Mouse (Mus musculus) liver, postnatal 0 days (tissue): Measurements from ENCODE around the gene Gm8693.
"Not testable (repeated sequence)": the region's sequence is repeated elsewhere in the genome, so short reads cannot be mapped to it uniquely, and the experiment has no call there.

Experiments
- CTCF ChIP-seq: sonication (generic); IDR thresholded peaks from 2 replicates; pipeline ENCODE4 v1.5.1; 2016; ENCODE audit warnings: antibody characterized with exemption, low read depth
- EP300 ChIP-seq: IDR thresholded peaks from 2 replicates; pipeline ENCODE4 v1.6.1; 2016; ENCODE audit warnings: antibody characterized with exemption, low read depth, mild to moderate bottlenecking

GRCm38 (mm10) chr7:22719610-22720009, 27.5 kb upstream of the Gm8693 start, which contains the start of gene Gm4567:
- not testable (repeated sequence) for TF ChIP-seq CTCF, EP300
